Mouse (Mus musculus) stomach, postnatal 0 days (tissue): ENCODE data around the gene Atoh8.

Experiments
- CTCF ChIP-seq: IDR thresholded peaks from 2 replicates; pipeline ENCODE4 v1.5.1; 2016; ENCODE audit warnings: antibody characterized with exemption, low read depth, mild to moderate bottlenecking, moderate library complexity
- EP300 ChIP-seq: optimal IDR thresholded peaks from 2 replicates; pipeline ENCODE3; 2016; ENCODE audit warnings: antibody characterized with exemption

DNA sequence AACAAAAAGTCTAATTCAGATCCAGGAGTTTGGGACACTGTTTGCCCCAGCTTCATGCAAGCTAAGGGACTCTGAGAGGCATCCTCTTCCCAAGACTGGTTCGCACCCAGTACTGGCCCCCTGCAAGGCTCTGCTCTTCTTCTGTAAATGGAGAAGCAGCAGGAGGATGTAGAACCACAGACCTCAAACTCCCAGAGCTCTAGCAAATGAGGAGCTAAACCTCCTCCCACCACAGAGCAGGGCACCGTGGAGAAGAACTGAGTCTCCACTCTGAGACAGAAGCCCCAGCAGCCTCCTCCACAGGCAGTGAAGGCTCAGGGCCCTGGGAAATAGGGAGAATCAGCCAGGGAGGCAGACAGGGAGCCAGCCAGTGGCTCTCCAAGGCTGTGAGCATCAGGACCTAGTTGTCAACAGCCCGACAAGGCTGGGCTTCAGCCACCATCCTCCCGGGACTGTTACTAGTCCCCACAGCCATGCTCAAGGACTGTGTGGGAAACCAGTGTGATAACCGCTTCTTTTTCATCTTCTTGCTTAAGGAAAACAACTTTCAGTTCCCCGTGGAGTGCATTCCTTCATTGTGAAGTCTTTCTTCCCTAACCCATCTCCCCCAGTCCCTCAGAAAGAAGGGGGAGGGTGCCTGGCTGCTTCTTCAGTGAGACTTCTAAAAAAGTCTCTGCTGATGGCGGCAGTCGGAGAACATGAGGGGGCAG lies 5.9 kb upstream of the Atoh8 start:
- TF ChIP-seq CTCF (peak; percentile 30; the same call in 1 of the 2 replicates), EP300 (no peak)
